Mouse (Mus musculus): Measurements from ENCODE around the gene Zfp598. TPM values are rescaled to one million over a fixed set of nuclear protein-coding genes. Genes with fewer than 3 reads are reported as not detected.

Zfp598 gene
- 36.4 and 40.0 TPM in 2 replicates for total RNA-seq (2014; rRNA removed)
- 15.7 and 16.4 TPM in 2 replicates for polyA plus RNA-seq (2015; fragmentation: Nextera tagmentation; extraction: Ambion mirVana)

DNA sequence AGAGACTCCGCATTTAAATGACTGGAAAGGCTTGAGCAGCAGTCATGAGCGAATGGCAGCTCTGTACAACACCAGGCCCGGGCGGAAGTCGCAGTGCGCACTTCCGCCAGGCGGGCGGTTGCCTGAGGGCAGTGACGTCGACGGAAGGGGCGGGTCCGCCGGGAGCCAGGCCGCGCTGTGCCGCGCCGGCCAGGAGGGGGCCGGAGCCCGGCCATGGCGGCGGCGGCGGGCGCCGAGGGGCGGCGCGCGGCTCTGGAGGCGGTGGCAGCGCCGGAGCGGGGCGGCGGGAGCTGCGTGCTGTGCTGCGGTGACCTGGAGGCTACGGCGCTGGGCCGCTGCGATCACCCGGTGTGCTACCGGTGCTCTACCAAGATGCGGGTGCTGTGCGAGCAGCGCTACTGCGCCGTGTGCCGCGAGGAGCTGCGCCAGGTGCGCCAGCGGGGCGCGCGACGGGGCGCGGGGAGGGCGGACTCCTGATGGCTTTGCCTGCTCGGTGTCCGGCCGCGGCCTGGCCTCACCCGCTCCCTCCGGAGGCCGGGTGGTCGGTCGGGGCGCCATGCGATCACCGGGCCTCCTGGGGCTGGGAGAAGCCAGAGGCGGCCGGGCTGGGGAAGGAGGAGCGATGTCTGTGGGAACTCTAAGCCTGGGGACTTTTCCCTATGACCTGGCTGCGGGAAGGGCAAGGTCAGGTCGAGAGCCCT lies at the start of gene Zfp598:
Gene Zfp598, plus strand, starts transcription at position 143 of the 701 bp plus-strand sequence.
- DNase-seq (ENCODE audit: low spot score) (peak; percentile 97), ATAC-seq (ENCODE audit: low FRiP score) (peak; percentile 98)
- Histone ChIP-seq H3K27ac (ENCODE audit: low read depth, low read length) (peak within 1 kb of the TSS; percentile 82), H3K9ac (replicated peaks; ENCODE audit: low read length, poor library complexity, severe bottlenecking) (peak within 1 kb of the TSS; percentile 83), H3K4me1 (ENCODE audit: insufficient read depth, low read length) (peaks cover 15% of the 10 kb centered on the region; the same call in 1 of the 2 replicates), H3K9me3 (ENCODE audit: low read length) (no peaks in the 10 kb centered on the region), H3K4me3 (ENCODE audit: low read depth, low read length) (peak within 1 kb of the TSS; percentile 86), H3K27me3 (ENCODE audit: insufficient read depth, low read length) (no peaks in the 10 kb centered on the region), H3K4me2 (ENCODE audit: low read depth, low read length, poor library complexity, severe bottlenecking) (peak within 1 kb of the TSS; percentile 69), H3K36me3 (ENCODE audit: insufficient read depth, low read length) (no peaks in the 10 kb centered on the region)
- peak; percentile 36; the same call in 1 of the 2 replicates for TF ChIP-seq CTCF (IDR thresholded peaks at IDR 0.05)
- WGBS: under 1% methylated on average over 68 of the region's 80 CpGs

DNA sequence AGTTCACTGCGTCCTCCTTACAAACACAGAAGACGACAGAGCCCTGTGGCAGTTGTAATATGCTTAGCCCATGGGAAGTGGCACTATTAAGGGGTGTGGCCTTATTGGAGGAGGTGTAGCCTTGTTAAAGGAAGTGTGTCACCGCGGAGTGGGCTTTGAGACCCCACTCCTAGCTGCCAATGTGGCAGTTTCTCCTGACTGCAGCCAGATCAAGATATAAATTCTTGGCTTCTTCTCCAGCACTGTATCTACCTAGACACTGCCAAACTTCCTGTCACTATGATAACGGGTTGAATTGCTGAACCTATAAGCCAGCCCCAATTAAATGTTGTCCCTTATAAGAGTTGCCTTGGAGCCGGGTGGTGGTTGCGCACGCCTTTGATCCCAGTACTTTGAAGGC lies 44.0 kb upstream of the Zfp598 start:
- Histone ChIP-seq H3K36me3 (ENCODE audit: insufficient read depth, low read length) (peaks cover 83% of the 10 kb centered on the region), H3K27me3 (ENCODE audit: insufficient read depth, low read length) (no peaks in the 10 kb centered on the region), H3K4me1 (ENCODE audit: insufficient read depth, low read length) (no peaks in the 10 kb centered on the region), H3K4me3 (ENCODE audit: low read depth, low read length) (no peak overlapping the region), H3K9me3 (ENCODE audit: low read length) (no peaks in the 10 kb centered on the region), H3K27ac (ENCODE audit: low read depth, low read length) (no peak overlapping the region), H3K9ac (replicated peaks; ENCODE audit: low read length, poor library complexity, severe bottlenecking) (no peak overlapping the region), H3K4me2 (ENCODE audit: low read depth, low read length, poor library complexity, severe bottlenecking) (no peak overlapping the region)
- no peak for DNase-seq (ENCODE audit: low spot score)
- ATAC-seq (ENCODE audit: low FRiP score): no peak
- no peak for TF ChIP-seq CTCF (IDR thresholded peaks at IDR 0.05)
- WGBS: 94% methylated on average over 8 of the region's 8 CpGs

DNA sequence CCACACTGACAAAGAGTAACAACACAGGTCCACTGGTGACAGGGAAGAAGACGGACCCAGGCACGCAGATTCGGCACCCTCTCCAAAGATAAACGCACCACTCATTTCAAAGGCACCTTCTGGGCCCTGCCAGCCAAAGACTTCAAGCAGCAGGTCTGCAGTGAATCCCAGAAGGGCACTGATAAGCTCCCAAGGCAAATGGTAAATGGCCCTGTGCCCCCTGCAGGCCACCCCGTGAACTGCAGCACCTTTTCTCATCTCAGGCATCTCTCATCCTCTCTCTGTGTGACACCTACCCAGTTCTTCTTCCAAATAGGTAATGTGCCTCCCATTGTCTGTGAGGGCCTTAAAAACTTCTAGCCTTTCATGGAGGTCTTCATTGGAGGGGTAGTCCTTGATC lies 40.8 kb upstream of the Zfp598 start:
- ATAC-seq (ENCODE audit: low FRiP score) (no peak), DNase-seq (ENCODE audit: low spot score) (peak; percentile 47)
- Histone ChIP-seq H3K9me3 (ENCODE audit: low read length) (no peaks in the 10 kb centered on the region), H3K27me3 (ENCODE audit: insufficient read depth, low read length) (no peaks in the 10 kb centered on the region), H3K4me2 (ENCODE audit: low read depth, low read length, poor library complexity, severe bottlenecking) (no peak overlapping the region), H3K36me3 (ENCODE audit: insufficient read depth, low read length) (peaks cover 55% of the 10 kb centered on the region), H3K27ac (ENCODE audit: low read depth, low read length) (no peak overlapping the region), H3K9ac (replicated peaks; ENCODE audit: low read length, poor library complexity, severe bottlenecking) (no peak overlapping the region), H3K4me1 (ENCODE audit: insufficient read depth, low read length) (no peaks in the 10 kb centered on the region), H3K4me3 (ENCODE audit: low read depth, low read length) (no peak overlapping the region)
- TF ChIP-seq CTCF (IDR thresholded peaks at IDR 0.05): peak; percentile 85
- WGBS: 49% methylated on average over 5 of the region's 5 CpGs

DNA sequence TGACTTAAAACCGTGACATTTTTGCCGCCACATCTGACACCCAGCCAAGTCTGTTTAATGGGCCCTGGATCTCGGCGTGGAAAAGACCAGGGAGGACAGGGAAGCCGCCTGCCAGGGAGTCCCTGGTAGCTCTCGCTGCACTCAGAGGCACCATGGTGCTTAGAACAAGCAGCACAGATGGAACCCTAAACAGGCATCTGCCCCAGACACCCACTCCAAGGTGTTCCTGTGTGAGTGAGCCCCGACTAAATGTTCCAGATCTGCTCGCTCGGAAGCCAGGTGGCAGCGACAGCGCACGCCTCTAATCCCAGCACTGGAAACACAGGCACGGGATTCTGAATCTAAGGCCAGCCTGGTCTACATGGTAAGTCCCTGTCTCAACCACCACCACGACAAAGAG lies 39.4 kb upstream of the Zfp598 start:
- no peak for TF ChIP-seq CTCF (IDR thresholded peaks at IDR 0.05)
- no peak overlapping the region for H3K9ac ChIP-seq (replicated peaks; ENCODE audit: low read length, poor library complexity, severe bottlenecking)
- ATAC-seq (ENCODE audit: low FRiP score) (no peak), DNase-seq (ENCODE audit: low spot score) (no peak)
- no peak overlapping the region for H3K27ac ChIP-seq (ENCODE audit: low read depth, low read length)
- peaks cover 47% of the 10 kb centered on the region for H3K36me3 ChIP-seq (ENCODE audit: insufficient read depth, low read length)
- no peaks in the 10 kb centered on the region for H3K27me3 ChIP-seq (ENCODE audit: insufficient read depth, low read length)
- H3K4me1 ChIP-seq (ENCODE audit: insufficient read depth, low read length): no peaks in the 10 kb centered on the region
- WGBS: 88% methylated on average over 14 of the region's 14 CpGs
- H3K4me2 ChIP-seq (ENCODE audit: low read depth, low read length, poor library complexity, severe bottlenecking): no peak overlapping the region
- no peak overlapping the region for H3K4me3 ChIP-seq (ENCODE audit: low read depth, low read length)
- H3K9me3 ChIP-seq (ENCODE audit: low read length): no peaks in the 10 kb centered on the region

DNA sequence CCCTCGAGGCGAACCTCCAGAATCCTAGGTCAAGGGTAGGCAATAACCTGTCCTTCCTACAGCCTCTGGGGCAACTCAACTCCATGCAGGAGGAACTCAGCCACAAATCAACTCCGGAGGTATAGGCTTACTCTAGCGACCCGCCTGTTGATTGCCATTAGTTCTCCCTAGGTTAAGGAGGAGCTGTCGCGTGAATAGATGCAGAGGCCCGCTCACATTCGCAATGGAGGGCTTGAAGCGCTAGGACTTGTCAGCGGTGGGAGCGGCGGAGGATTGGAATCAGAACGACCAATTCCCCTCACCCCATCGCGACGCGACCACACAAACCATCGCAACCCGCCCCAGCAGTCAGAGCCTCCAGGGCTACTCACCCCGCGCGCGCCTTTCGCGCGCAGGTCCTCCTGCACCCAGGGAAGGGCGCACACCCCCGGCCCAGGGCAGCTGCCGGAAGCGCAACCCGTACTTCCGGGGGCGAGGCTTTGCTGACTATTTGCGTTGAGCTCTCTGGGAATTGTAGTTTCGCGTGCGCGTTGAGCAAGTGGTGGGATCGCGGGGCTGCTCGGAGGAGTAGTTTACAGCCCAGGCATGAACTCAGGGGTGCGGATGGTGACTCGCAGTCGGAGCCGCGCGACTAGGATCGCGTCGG lies 37.2 kb upstream of the Zfp598 start, which contains the start of the genes Tsc2 and Nthl1:
Gene Tsc2, minus strand, starts transcription at position 464 of the 646 bp plus-strand sequence.
Gene Nthl1, plus strand, starts transcription at position 514 of the 646 bp plus-strand sequence.
- H3K4me2 ChIP-seq (ENCODE audit: low read depth, low read length, poor library complexity, severe bottlenecking): peak within 1 kb of the TSS; percentile 86
- ATAC-seq (ENCODE audit: low FRiP score): peak; percentile 77
- no peaks in the 10 kb centered on the region for H3K9me3 ChIP-seq (ENCODE audit: low read length)

More for the DNA sequence above, 37.2 kb upstream of the Zfp598 start, which contains the start of the genes Tsc2 and Nthl1:
- Histone ChIP-seq H3K36me3 (ENCODE audit: insufficient read depth, low read length) (peaks cover 31% of the 10 kb centered on the region), H3K4me3 (ENCODE audit: low read depth, low read length) (peak within 1 kb of the TSS; percentile 66), H3K9ac (replicated peaks; ENCODE audit: low read length, poor library complexity, severe bottlenecking) (peak within 1 kb of the TSS; percentile 73), H3K27ac (ENCODE audit: low read depth, low read length) (peak within 1 kb of the TSS; percentile 68), H3K27me3 (ENCODE audit: insufficient read depth, low read length) (no peaks in the 10 kb centered on the region), H3K4me1 (ENCODE audit: insufficient read depth, low read length) (no peaks in the 10 kb centered on the region)
- DNase-seq (ENCODE audit: low spot score): peak; percentile 90
- TF ChIP-seq CTCF (IDR thresholded peaks at IDR 0.05): peak; percentile 18; the same call in 1 of the 2 replicates
- WGBS: 2% methylated on average over 51 of the region's 51 CpGs
